Mouse (Mus musculus) MEL (cell line): ENCODE measurements at regions not wholly inside any gene's neighbourhood (a gene's known extent, or its start where the extent isn't known, plus 50 kb on each side); places are given as distances from the start of the nearest gene placed in this dataset.

Source experiments
- DNase-seq: peaks from one replicate; pipeline ENCODE4 v3.0.0; 2011; ENCODE audit warnings: low read depth, low spot score
- H3K27ac ChIP-seq: 2 replicates; pipeline ENCODE4 v1.5.1; 2012; ENCODE audit warnings: low read depth, mild to moderate bottlenecking, control low read depth, low read length, moderate library complexity; ENCODE audit not compliant: control insufficient read depth
- H3K27me3 ChIP-seq, 2 experiments: fragments of 150-350 bp in 1 of 2; sonication (generic) in 1 of 2; 2 replicates each; pipeline ENCODE4 v1.6.1; 2012; ENCODE audit warnings: low read length in 2 of 2, mild to moderate bottlenecking in 2 of 2, improper control_type of control experiment in 1 of 2, moderate library complexity in 1 of 2; ENCODE audit not compliant: insufficient read depth in 2 of 2, control insufficient read depth in 1 of 2
- H3K36me3 ChIP-seq, 2 experiments: 2 replicates each; pipeline ENCODE4 v1.6.1; 2012 to 2014; ENCODE audit warnings: low read length in 2 of 2, improper control_type of control experiment in 1 of 2, inconsistent platforms in 1 of 2, mild to moderate bottlenecking in 1 of 2; ENCODE audit not compliant: insufficient read depth in 2 of 2, control insufficient read depth in 1 of 2
- H3K4me1 ChIP-seq, 2 experiments: fragments of 150-350 bp in 1 of 2; sonication (generic) in 1 of 2; 2 replicates each; pipeline ENCODE4 v1.6.1; 2012; ENCODE audit warnings: low read length in 2 of 2, improper control_type of control experiment in 1 of 2, mild to moderate bottlenecking in 1 of 2; ENCODE audit not compliant: insufficient read depth in 2 of 2, control insufficient read depth in 1 of 2
- H3K4me3 ChIP-seq, 2 experiments: fragments of 150-350 bp in 1 of 2; sonication (generic) in 1 of 2; 2 replicates each; pipeline ENCODE4 v1.5.1; 2012; ENCODE audit warnings: low read depth in 2 of 2, low read length in 2 of 2, mild to moderate bottlenecking in 2 of 2, moderate library complexity in 2 of 2, control low read depth in 1 of 2, improper control_type of control experiment in 1 of 2; ENCODE audit not compliant: control insufficient read depth in 1 of 2, insufficient read depth in 1 of 2
- H3K79me2 ChIP-seq: 2 replicates; pipeline ENCODE4 v1.6.1; 2012; ENCODE audit warnings: mild to moderate bottlenecking, low read length, moderate library complexity; ENCODE audit not compliant: control insufficient read depth, poor library complexity, insufficient read depth
- H3K9ac ChIP-seq: 2 replicates; pipeline ENCODE4 v1.6.1; 2012; ENCODE audit warnings: low read depth, mild to moderate bottlenecking, control low read depth, low read length, moderate library complexity; ENCODE audit not compliant: control insufficient read depth, poor library complexity, severe bottlenecking
- H3K9me3 ChIP-seq: fragments of 150-350 bp; sonication (generic); replicated peaks from 2 replicates; pipeline ENCODE4 v1.6.1; 2012; ENCODE audit warnings: mild to moderate bottlenecking, low read length, improper control_type of control experiment, moderate library complexity; ENCODE audit not compliant: insufficient read depth
- BHLHE40 ChIP-seq: IDR thresholded peaks from 2 replicates; pipeline ENCODE4 v1.6.1; 2012; ENCODE audit warnings: low read depth, mild to moderate bottlenecking, inconsistent platforms, low read length, improper control_type of control experiment, borderline replicate concordance
- CTCF ChIP-seq, 3 experiments: IDR thresholded peaks in 2 of 3; conservative IDR thresholded peaks in 1 of 3; 2 replicates each; pipeline ENCODE4 v1.5.1; 2011 to 2012; ENCODE audit warnings: low read length in 3 of 3, low read depth in 2 of 3, mild to moderate bottlenecking in 2 of 3, improper control_type of control experiment in 1 of 3, inconsistent platforms in 1 of 3, mixed read lengths in 1 of 3, moderate library complexity in 1 of 3; ENCODE audit not compliant: control insufficient read depth in 1 of 3, insufficient read depth in 1 of 3, poor library complexity in 1 of 3, severe bottlenecking in 1 of 3
- ELF1 ChIP-seq: IDR thresholded peaks from 2 replicates; pipeline ENCODE4 v1.6.1; 2014; ENCODE audit warnings: low read depth, mild to moderate bottlenecking, inconsistent platforms, low read length, improper control_type of control experiment, moderate library complexity
- EP300 ChIP-seq, 2 experiments: IDR thresholded peaks; 2 replicates each; pipeline ENCODE4 v1.6.1; 2011; ENCODE audit warnings: improper control_type of control experiment in 2 of 2, low read length in 2 of 2, low read depth in 1 of 2, mild to moderate bottlenecking in 1 of 2
- GATA1 ChIP-seq: IDR thresholded peaks from 2 replicates; pipeline ENCODE4 v1.6.1; 2011; ENCODE audit warnings: low read depth, low read length, improper control_type of control experiment
- HCFC1 ChIP-seq: IDR thresholded peaks from 2 replicates; pipeline ENCODE4 v1.6.1; 2012; ENCODE audit warnings: low read depth, mild to moderate bottlenecking, inconsistent platforms, low read length, improper control_type of control experiment, moderate library complexity
- JUND ChIP-seq: IDR thresholded peaks from 2 replicates; pipeline ENCODE4 v1.6.1; 2011; ENCODE audit warnings: low read depth, mild to moderate bottlenecking, improper control_type of control experiment, low read length
- KAT2A ChIP-seq: conservative IDR thresholded peaks from 2 replicates; pipeline ENCODE4 v1.6.1; 2012; ENCODE audit warnings: low read depth, low read length, improper control_type of control experiment, inconsistent platforms
- MAFK ChIP-seq: IDR thresholded peaks from 2 replicates; pipeline ENCODE4 v1.6.1; 2011; ENCODE audit warnings: low read depth, mild to moderate bottlenecking, low read length, improper control_type of control experiment, borderline replicate concordance
- MEF2A ChIP-seq: IDR thresholded peaks from 2 replicates; pipeline ENCODE4 v1.6.1; 2014; ENCODE audit warnings: low read depth, mild to moderate bottlenecking, inconsistent platforms, low read length, improper control_type of control experiment; ENCODE audit not compliant: poor library complexity, insufficient replicate concordance, severe bottlenecking; ENCODE audit errors: extremely low read depth
- MYC ChIP-seq: IDR thresholded peaks from 2 replicates; pipeline ENCODE4 v1.6.1; 2011; ENCODE audit warnings: low read depth, mild to moderate bottlenecking, low read length, improper control_type of control experiment, moderate library complexity
- NELFE ChIP-seq: IDR thresholded peaks from 2 replicates; pipeline ENCODE4 v1.6.1; 2011; ENCODE audit warnings: low read depth, low read length, improper control_type of control experiment
- NRF1 ChIP-seq: IDR thresholded peaks from 2 replicates; pipeline ENCODE4 v1.6.1; 2014; ENCODE audit warnings: low read depth, mild to moderate bottlenecking, inconsistent platforms, low read length, improper control_type of control experiment, moderate library complexity; ENCODE audit not compliant: poor library complexity, insufficient read depth, severe bottlenecking
- POLR2A ChIP-seq, 2 experiments: IDR thresholded peaks; 2 replicates each; pipeline ENCODE4 v1.6.1; 2011 to 2012; ENCODE audit warnings: low read length in 2 of 2, mild to moderate bottlenecking in 2 of 2, control low read depth in 1 of 2, improper control_type of control experiment in 1 of 2, low read depth in 1 of 2, moderate library complexity in 1 of 2; ENCODE audit not compliant: control insufficient read depth in 1 of 2, insufficient read depth in 1 of 2, poor library complexity in 1 of 2
- POLR2AphosphoS2 ChIP-seq: IDR thresholded peaks from 2 replicates; pipeline ENCODE4 v1.6.1; 2011; ENCODE audit warnings: low read length, improper control_type of control experiment
- RCOR1 ChIP-seq: IDR thresholded peaks from 2 replicates; pipeline ENCODE4 v1.6.1; 2012; ENCODE audit warnings: low read depth, mild to moderate bottlenecking, inconsistent platforms, low read length, improper control_type of control experiment
- TAL1 ChIP-seq: IDR thresholded peaks from 2 replicates; pipeline ENCODE4 v1.6.1; 2012; ENCODE audit warnings: mild to moderate bottlenecking, inconsistent platforms, low read length, moderate library complexity, mixed read lengths
- TBP ChIP-seq: IDR thresholded peaks from 2 replicates; pipeline ENCODE4 v1.8.0; 2011; ENCODE audit warnings: low read depth, low read length, improper control_type of control experiment
- USF1 ChIP-seq: IDR thresholded peaks from 2 replicates; pipeline ENCODE4 v1.6.1; 2014; ENCODE audit warnings: low read depth, mild to moderate bottlenecking, inconsistent platforms, low read length, improper control_type of control experiment, moderate library complexity
- USF2 ChIP-seq, 2 experiments: IDR thresholded peaks; 2 replicates each; pipeline ENCODE4 v1.6.1; 2011 to 2012; ENCODE audit warnings: improper control_type of control experiment in 2 of 2, low read length in 2 of 2, borderline replicate concordance in 1 of 2, inconsistent platforms in 1 of 2, low read depth in 1 of 2, mild to moderate bottlenecking in 1 of 2; ENCODE audit not compliant: insufficient read depth in 1 of 2
- ZC3H11A ChIP-seq: IDR thresholded peaks from 2 replicates; pipeline ENCODE4 v1.6.1; 2012; ENCODE audit warnings: low read depth, mild to moderate bottlenecking, inconsistent platforms, low read length, improper control_type of control experiment
- ZMIZ1 ChIP-seq: IDR thresholded peaks from 2 replicates; pipeline ENCODE4 v1.6.1; 2012; ENCODE audit warnings: low read depth, mild to moderate bottlenecking, inconsistent platforms, low read length, improper control_type of control experiment, moderate library complexity

DNA sequence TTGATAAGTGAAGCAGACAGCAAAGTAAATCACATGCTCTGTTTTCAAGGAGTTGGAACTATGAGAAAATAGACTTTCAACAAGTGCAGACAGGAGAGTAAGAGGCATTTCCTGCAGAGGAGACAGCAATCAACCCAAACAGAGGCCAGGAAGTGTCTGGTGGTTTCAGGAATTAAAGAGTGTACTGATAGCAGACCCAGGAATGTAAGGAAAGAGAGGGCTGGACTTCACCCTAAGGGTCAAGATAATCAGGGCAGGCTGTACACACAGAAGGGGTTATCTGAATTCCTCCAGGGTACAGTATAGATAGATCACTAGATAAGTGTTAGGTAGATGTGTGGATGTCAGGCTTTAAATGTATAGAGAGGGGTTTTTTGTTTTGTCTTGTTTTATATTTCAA is 123.6 kb upstream of the Emcn start:
- Histone ChIP-seq H3K9me3 (no peaks in the 10 kb centered on the region), H3K4me1 (no peaks in the 10 kb centered on the region), H3K27me3 (no peaks in the 10 kb centered on the region; a peak in 1 of 4 replicates), H3K4me3 (no peak overlapping the region), H3K36me3 (no peaks in the 10 kb centered on the region), H3K27ac (no peak overlapping the region), H3K9ac (no peak overlapping the region), H3K79me2 (no peaks in the 10 kb centered on the region)
- TF ChIP-seq USF1 (no peak), MEF2A (no peak), HCFC1 (no peak), RCOR1 (no peak), BHLHE40 (no peak), ZC3H11A (no peak), POLR2AphosphoS2 (no peak), GATA1 (no peak), CTCF (IDR thresholded peaks at IDR 0.05 in 2 of 3, conservative IDR thresholded peaks at IDR 0.05 in 1 of 3; ENCODE audit: control insufficient read depth in 1 of 3, insufficient read depth in 1 of 3, low read depth in 2 of 3, low read length in 3 of 3, poor library complexity in 1 of 3, severe bottlenecking in 1 of 3) (no peak), USF2 (IDR thresholded peaks at IDR 0.05; ENCODE audit: borderline replicate concordance in 1 of 2, insufficient read depth in 1 of 2, low read depth in 1 of 2, low read length in 2 of 2) (no peak), TAL1 (no peak), NRF1 (no peak), JUND (no peak), EP300 (IDR thresholded peaks at IDR 0.05; ENCODE audit: low read depth in 1 of 2, low read length in 2 of 2) (no peak), TBP (no peak), ELF1 (no peak)
- DNase-seq: no peak

DNA sequence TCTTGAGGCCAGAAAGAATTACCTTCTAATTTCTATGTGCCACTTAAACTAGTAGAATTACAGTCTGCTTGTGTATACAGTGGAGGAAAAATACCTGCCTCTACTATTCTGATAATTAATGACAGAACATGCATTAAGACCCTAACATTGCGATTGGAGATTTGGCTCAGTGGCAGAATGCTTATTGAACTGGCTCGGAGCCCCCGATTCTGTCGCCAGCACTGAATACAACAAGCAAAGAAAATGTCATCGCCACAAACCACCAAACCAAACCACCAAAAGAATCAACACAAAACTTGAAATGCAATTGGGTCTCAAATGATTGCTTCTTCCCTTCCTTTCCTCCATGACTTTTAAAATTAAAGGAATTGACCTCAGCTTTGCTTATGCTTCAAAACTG is 122.9 kb upstream of the Emcn start:
- no peak for TF ChIP-seq JUND
- TF ChIP-seq MYC: no peak
- TF ChIP-seq MAFK: no peak
- TF ChIP-seq ZMIZ1: no peak
- TF ChIP-seq USF1: no peak
- TF ChIP-seq POLR2A (IDR thresholded peaks at IDR 0.05; ENCODE audit: control insufficient read depth in 1 of 2, insufficient read depth in 1 of 2, low read depth in 1 of 2, low read length in 2 of 2, poor library complexity in 1 of 2): no peak
- no peak for TF ChIP-seq KAT2A
- TF ChIP-seq HCFC1: no peak
- no peak for TF ChIP-seq NELFE
- Histone ChIP-seq H3K9ac (no peak overlapping the region), H3K27ac (no peak overlapping the region), H3K27me3 (no peaks in the 10 kb centered on the region; a peak in 1 of 4 replicates), H3K4me1 (no peaks in the 10 kb centered on the region), H3K36me3 (no peaks in the 10 kb centered on the region), H3K9me3 (no peaks in the 10 kb centered on the region), H3K4me3 (no peak overlapping the region), H3K79me2 (no peaks in the 10 kb centered on the region)
- DNase-seq: no peak
